Mouse (Mus musculus) C2C12 (cell line): ENCODE results near the gene Zfp428. TPM values are rescaled to one million over a fixed set of nuclear protein-coding genes. Genes with fewer than 3 reads are reported as not detected.

Source experiments
- H3K27me3 ChIP-seq: one replicate; pipeline ENCODE4 v1.6.1; 2011; ENCODE audit not compliant: control insufficient read depth, insufficient read depth, insufficient read length
- H3K36me3 ChIP-seq: one replicate; pipeline ENCODE4 v1.6.1; 2011; ENCODE audit not compliant: control insufficient read depth, insufficient read depth
- H3K4me3 ChIP-seq: one replicate; pipeline ENCODE4 v1.5.1; 2011; ENCODE audit warnings: mild to moderate bottlenecking, control low read depth; ENCODE audit not compliant: poor library complexity, insufficient read depth, severe bottlenecking
- H3K79me2 ChIP-seq: one replicate; pipeline ENCODE4 v1.6.1; 2011; ENCODE audit not compliant: control insufficient read depth, insufficient read depth
- H3K79me3 ChIP-seq: one replicate; pipeline ENCODE4 v1.6.1; 2011; ENCODE audit warnings: low read depth, control low read depth
- H3ac ChIP-seq: one replicate; pipeline ENCODE3; 2011; ENCODE audit warnings: low read depth; ENCODE audit not compliant: control insufficient read depth, insufficient read length
- CEBPB ChIP-seq: IDR thresholded peaks from one replicate; pipeline ENCODE4 v1.6.1; 2011; ENCODE audit warnings: low read depth, mild to moderate bottlenecking, control low read depth, moderate library complexity
- CTCF ChIP-seq: IDR thresholded peaks from one replicate; pipeline ENCODE4 v1.5.1; 2011; ENCODE audit not compliant: control insufficient read depth, insufficient read depth, insufficient read length
- FOSL1 ChIP-seq: IDR thresholded peaks from one replicate; pipeline ENCODE4 v1.8.0; 2011; ENCODE audit warnings: mild to moderate bottlenecking, low read length; ENCODE audit not compliant: poor library complexity, insufficient read depth, severe bottlenecking
- MAX ChIP-seq: IDR thresholded peaks from one replicate; pipeline ENCODE4 v1.6.1; 2011; ENCODE audit warnings: mild to moderate bottlenecking, control low read depth
- MYOD1 ChIP-seq: IDR thresholded peaks from one replicate; pipeline ENCODE4 v1.6.1; 2011; ENCODE audit warnings: low read depth; ENCODE audit not compliant: control insufficient read depth, insufficient read length
- MYOG ChIP-seq: IDR thresholded peaks from one replicate; pipeline ENCODE4 v1.6.1; 2011; ENCODE audit not compliant: control insufficient read depth, insufficient read length; ENCODE audit errors: extremely low read depth
- USF1 ChIP-seq: IDR thresholded peaks from one replicate; pipeline ENCODE4 v1.6.1; 2011; ENCODE audit warnings: low read depth, mild to moderate bottlenecking, control low read depth, moderate library complexity
- polyA plus RNA-seq: library from polyadenylated mRNA; unstranded; fragments of >200 nt; fragmentation: generic; extraction: Trizol; gene quantifications from one replicate; pipeline ENCODE4 v1.2.1, GENCODE M21; 2012; ENCODE audit warnings: missing spikeins

Zfp428 gene
- polyA plus RNA-seq, 1 experiment, result 53.8 TPM

DNA sequence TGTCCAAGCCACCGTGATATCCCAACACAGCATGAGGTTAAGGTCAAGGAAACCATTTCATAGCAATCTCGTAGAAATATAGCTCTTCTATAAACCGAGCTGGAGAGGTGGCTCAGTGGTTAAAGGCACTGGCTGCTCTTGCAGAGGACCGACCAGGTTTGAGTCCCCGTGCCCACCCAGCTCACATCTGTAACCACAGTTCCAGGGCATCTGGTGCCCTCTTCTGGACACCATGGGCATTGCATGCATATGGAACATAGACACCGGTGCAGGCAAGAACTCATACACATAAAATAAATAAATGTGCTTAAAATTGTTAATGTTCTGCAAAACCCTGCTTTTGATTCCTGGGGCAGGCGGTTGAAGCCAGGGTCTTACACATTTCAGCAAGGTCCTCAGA is 33.9 kb upstream of the Zfp428 start:
- no peak overlapping the region for H3K4me3 ChIP-seq
- H3K36me3 ChIP-seq, result peaks cover 71% of the 10 kb centered on the region
- H3K79me3 ChIP-seq, result peaks cover 14% of the 10 kb centered on the region
- H3K79me2 ChIP-seq, result peaks cover 20% of the 10 kb centered on the region
- peak; percentile 23 for TF ChIP-seq CTCF
- no peak for TF ChIP-seq USF1
- H3ac ChIP-seq, result no peak overlapping the region
- H3K27me3 ChIP-seq, result no peaks in the 10 kb centered on the region

DNA sequence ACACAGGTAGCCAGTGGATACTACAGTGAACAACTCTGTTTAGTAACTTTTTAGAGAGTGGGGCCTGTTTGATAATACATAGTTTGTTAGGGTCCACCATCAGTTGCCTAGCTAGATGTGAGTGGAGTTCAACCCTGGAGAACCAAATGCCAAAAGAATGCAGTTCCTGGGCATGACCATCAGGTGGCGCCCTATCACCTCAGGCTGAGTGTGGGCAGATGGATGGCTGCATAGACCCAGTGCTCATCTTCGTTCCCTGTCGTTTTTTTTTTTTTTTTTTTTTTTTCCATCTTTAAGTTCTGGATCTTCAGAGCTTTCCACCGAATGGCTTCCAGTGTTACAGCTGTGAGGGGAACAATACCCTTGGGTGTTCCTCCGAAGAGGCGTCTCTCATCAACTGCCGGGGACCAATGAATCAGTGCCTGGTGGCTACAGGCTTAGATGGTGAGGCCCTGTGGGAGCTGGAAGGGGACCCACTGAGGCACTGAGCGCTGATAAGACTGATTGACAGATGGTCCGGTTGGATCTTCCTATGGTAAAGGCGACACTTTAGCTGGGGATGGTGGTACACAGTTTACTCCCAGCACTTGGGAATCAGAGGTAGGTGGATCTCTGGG is 32.8 kb upstream of the Zfp428 start:
- H3K4me3 ChIP-seq, result no peak overlapping the region
- H3K27me3 ChIP-seq, result no peaks in the 10 kb centered on the region
- peaks cover 9% of the 10 kb centered on the region for H3K79me2 ChIP-seq
- peaks cover 4% of the 10 kb centered on the region for H3K79me3 ChIP-seq
- peak; percentile 81 for TF ChIP-seq CTCF
- no peak for TF ChIP-seq CEBPB
- peaks cover 60% of the 10 kb centered on the region for H3K36me3 ChIP-seq
- H3ac ChIP-seq, result no peak overlapping the region

DNA sequence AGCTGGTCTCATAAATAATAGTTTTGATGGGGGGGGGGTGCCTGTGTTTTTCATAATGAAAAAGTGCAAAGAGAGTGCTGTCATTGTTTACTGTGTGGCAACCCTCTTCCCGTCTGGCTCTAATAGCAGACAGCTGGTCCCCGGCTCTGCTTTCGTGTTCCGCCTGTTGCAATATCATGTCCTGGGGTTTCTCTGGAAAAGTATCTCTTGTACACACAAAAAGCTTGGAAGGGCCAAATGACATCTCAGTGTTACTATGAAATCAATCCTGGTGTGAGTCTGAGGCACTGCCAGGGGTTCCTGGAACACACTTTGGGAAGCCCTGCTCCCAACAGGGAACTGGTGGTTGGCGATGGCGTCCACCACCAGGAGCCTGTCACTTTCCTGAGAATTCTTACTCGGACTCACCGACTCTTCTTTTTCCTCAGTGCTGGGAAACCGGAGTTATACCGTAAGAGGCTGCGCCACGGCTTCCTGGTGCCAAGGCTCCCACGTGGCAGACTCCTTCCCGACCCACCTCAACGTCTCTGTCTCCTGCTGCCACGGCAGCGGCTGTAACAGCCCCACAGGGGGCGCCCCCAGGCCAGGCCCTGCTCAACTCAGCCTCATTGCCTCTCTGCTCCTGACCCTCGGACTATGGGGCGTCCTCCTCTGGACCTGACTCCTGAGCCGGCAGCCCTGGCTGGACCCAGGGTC is 31.8 kb upstream of the Zfp428 start:
- TF ChIP-seq USF1 (no peak), CTCF (no peak), MAX (no peak), CEBPB (no peak), FOSL1 (no peak), MYOG (no peak), MYOD1 (no peak)
- Histone ChIP-seq H3K79me2 (peaks cover 9% of the 10 kb centered on the region), H3ac (no peak overlapping the region), H3K4me3 (no peak overlapping the region), H3K79me3 (peaks cover 4% of the 10 kb centered on the region), H3K36me3 (peaks cover 54% of the 10 kb centered on the region), H3K27me3 (no peaks in the 10 kb centered on the region)

DNA sequence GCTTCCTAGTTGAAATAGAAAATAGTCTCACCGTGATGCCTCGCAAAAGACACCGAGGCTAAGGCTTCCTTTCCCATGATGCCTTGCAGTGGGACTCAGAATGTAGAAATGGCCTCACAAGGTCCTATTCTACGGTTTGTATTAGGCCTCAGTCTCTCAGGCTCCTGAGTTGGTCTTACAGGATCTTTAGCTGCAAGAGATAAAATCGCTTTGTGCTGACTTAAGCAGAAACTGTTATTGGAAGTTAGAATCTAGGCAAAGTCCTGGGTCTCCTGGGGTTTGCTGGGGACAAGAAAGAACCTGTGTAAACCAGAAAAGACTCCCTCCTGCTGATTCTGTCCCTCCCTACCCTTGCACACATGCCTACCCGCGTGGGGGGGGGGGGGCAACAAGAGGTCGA is 30.5 kb upstream of the Zfp428 start:
- Histone ChIP-seq H3K27me3 (no peaks in the 10 kb centered on the region), H3ac (no peak overlapping the region), H3K79me2 (peaks cover 9% of the 10 kb centered on the region), H3K36me3 (peaks cover 52% of the 10 kb centered on the region), H3K79me3 (peaks cover 2% of the 10 kb centered on the region), H3K4me3 (no peak overlapping the region)
- TF ChIP-seq CEBPB, result no peak
- no peak for TF ChIP-seq MYOD1
- no peak for TF ChIP-seq MAX
- no peak for TF ChIP-seq FOSL1
- TF ChIP-seq CTCF, result no peak
- no peak for TF ChIP-seq MYOG
- no peak for TF ChIP-seq USF1

DNA sequence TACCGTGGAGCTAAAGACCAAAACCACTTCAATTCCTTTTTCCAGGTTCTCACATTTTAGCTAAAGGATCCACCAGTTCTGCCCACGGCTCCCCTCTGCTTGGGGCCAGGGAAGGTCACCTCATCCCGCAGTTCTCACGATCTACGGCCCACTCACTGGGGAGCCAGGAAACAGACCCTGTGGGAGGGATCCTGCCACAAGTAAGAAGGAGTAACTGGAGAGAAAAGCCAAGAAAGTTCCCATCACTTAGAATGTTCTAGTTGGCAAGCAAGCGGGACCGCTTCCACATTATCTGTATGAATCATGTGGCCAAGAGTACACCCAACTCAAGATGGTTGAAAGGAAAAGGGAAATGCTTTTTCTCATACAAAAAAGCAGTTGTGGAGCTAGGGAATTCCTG is 29.9 kb upstream of the Zfp428 start:
- peaks cover 9% of the 10 kb centered on the region for H3K79me2 ChIP-seq
- H3K79me3 ChIP-seq, result peaks cover 2% of the 10 kb centered on the region
- TF ChIP-seq MYOG, result no peak
- no peak for TF ChIP-seq FOSL1
- no peak for TF ChIP-seq MYOD1
- TF ChIP-seq MAX, result no peak
- no peak for TF ChIP-seq USF1
- TF ChIP-seq CTCF, result no peak
- no peak for TF ChIP-seq CEBPB
- H3K36me3 ChIP-seq, result peaks cover 46% of the 10 kb centered on the region
- no peak overlapping the region for H3K4me3 ChIP-seq
- H3K27me3 ChIP-seq, result no peaks in the 10 kb centered on the region
- no peak overlapping the region for H3ac ChIP-seq

DNA sequence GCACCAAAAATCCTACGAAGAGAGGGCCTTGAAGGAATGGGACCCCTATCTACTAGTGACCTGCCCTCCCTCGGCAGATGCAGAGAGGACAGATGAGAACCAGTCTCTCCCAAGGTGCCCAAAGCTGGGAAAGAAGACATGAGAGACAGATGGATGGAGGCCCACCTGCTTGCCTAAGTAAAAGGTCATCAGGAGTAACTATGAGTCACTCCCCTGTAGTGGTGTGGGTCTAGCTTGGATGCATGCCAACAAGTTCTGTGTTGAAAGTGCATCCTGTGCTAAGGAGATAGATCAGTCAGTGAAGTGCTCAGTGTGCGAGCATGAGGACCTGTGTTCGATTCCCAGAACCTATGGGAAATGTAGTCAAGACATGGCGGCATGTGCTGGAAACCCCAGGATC is 27.9 kb upstream of the Zfp428 start:
- no peaks in the 10 kb centered on the region for H3K79me2 ChIP-seq
- no peak for TF ChIP-seq CTCF
- TF ChIP-seq MYOD1, result no peak
- TF ChIP-seq MAX, result no peak
- TF ChIP-seq CEBPB, result no peak
- TF ChIP-seq MYOG, result no peak
- no peak overlapping the region for H3K4me3 ChIP-seq
- peaks cover 27% of the 10 kb centered on the region for H3K36me3 ChIP-seq
- H3K27me3 ChIP-seq, result no peaks in the 10 kb centered on the region
- H3ac ChIP-seq, result no peak overlapping the region
- no peaks in the 10 kb centered on the region for H3K79me3 ChIP-seq
